Mouse (Mus musculus) C2C12 (cell line): ENCODE data around the gene Xndc1.

Experiments
- CTCF ChIP-seq: IDR thresholded peaks from one replicate; pipeline ENCODE4 v1.5.1; 2011; ENCODE audit not compliant: control insufficient read depth, insufficient read depth, insufficient read length
- MAX ChIP-seq: IDR thresholded peaks from one replicate; pipeline ENCODE4 v1.6.1; 2011; ENCODE audit warnings: mild to moderate bottlenecking, control low read depth
- MYOD1 ChIP-seq: IDR thresholded peaks from one replicate; pipeline ENCODE4 v1.6.1; 2011; ENCODE audit warnings: low read depth; ENCODE audit not compliant: control insufficient read depth, insufficient read length
- MYOG ChIP-seq: IDR thresholded peaks from one replicate; pipeline ENCODE4 v1.6.1; 2011; ENCODE audit not compliant: control insufficient read depth, insufficient read length; ENCODE audit errors: extremely low read depth

DNA sequence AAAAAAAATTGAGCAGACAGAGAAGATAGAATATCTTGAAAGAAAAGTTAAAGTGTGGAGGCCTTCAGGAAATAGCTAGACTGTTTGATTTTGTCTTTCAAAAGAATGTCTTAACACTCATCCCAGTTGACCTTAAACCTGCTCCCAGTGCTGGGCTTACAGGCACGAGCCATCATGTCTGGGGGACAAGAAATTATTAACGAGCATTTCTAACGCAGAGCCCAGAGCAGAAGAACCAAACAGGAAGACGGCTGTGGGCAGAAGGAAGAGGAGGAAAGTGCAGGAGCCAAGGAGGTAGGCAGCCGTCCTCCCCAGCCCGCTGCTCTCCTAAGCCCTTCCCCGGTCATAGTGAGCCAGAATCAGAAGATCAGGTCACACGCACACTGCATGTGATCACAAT, 15.0 kb downstream of the Xndc1 start:
- TF ChIP-seq CTCF = no peak
- no peak for TF ChIP-seq MYOG
- no peak for TF ChIP-seq MAX
- TF ChIP-seq MYOD1 = no peak
